In the genomic region with DNA sequence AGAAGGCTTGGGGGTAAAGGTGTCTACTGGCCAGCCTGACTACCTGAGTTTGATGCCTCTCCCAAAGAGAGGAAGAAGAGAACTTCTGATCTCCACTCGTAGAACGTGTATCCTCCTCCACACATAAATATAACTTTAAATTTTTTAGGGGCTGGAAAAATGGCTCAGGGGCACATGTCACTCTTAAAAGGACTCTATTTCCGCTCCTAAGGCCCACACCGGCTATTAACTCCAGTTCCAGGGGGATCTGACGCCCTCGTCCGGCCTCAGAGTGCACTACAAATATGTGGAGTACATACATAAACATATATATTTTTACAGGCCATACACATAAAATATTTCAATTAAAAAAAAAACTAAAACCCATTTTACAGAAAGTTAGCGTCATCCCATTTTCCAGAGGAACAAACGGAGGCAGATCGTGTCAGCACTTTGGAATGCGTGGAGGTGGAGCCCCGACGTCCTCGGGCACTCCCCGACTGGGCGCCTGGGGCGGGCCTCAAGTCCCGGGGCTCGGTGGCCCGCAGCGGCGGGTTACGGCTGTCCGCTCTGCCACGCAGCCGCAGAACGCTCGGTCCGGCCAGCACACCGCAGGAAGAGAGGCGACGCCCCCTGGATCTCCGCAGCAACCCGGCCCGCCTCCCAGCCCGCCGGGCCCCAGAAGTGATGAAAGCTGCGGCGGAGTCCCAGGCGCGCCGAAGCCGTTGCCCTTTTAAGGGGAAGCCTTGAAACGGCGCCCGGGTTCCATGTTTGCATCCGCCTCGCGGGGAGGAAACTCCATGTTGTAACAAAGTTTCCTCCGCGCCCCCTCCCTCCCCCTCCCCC, we compare ENCODE assay signal across 8 mouse cellular contexts. TPM values are rescaled to one million over a fixed set of nuclear protein-coding genes. Genes with fewer than 3 reads are reported as not detected.
DNase-seq lines count a peak whose midpoint lies in the region; ATAC-seq and TF ChIP-seq lines count a peak whose summit lies in the region.

A gene (plus strand): TSS at position 586 of the 825 bp plus-strand sequence.

- ATAC-seq in frontal cortex, adult (ENCODE audit: low TSS enrichment), result peak; percentile 61
- peak; percentile 82 for ATAC-seq in lung, postnatal 0 days

- TF ChIP-seq CTCF in MEL (IDR thresholded peaks at IDR 0.05 in 2 of 3, conservative IDR thresholded peaks at IDR 0.05 in 1 of 3; ENCODE audit: control insufficient read depth in 1 of 3, insufficient read depth in 1 of 3, low read depth in 2 of 3, low read length in 3 of 3, poor library complexity in 1 of 3, severe bottlenecking in 1 of 3), result peak; percentile 11 to 55 (median 46)
- 0 out of 2 replicates have a peak, but pooled peaks have one; percentile 22 for TF ChIP-seq CTCF in lung, postnatal 0 days (IDR thresholded peaks at IDR 0.05)

- peak within 1 kb of the TSS; percentile 79 for H3K4me2 ChIP-seq in lung, postnatal 0 days (replicated peaks; ENCODE audit: low read depth, low read length)

- peak in 1 of 2 experiments; percentile 52; a peak in 3 of 4 replicates for TF ChIP-seq POLR2A in MEL (IDR thresholded peaks at IDR 0.05; ENCODE audit: control insufficient read depth in 1 of 2, insufficient read depth in 1 of 2, low read depth in 1 of 2, low read length in 2 of 2, poor library complexity in 1 of 2)

- peak within 1 kb of the TSS; percentile 79 for H3K27ac ChIP-seq in MEL (ENCODE audit: control insufficient read depth, low read depth, low read length)
- H3K27ac ChIP-seq in hindbrain, embryonic 10.5 days, result peak within 1 kb of the TSS; percentile 99
- peak within 1 kb of the TSS; percentile 100 for H3K27ac ChIP-seq in lung, postnatal 0 days (ENCODE audit: low read length)

- TF ChIP-seq EP300 in MEL (IDR thresholded peaks at IDR 0.05; ENCODE audit: low read depth in 1 of 2, low read length in 2 of 2), result peak in 1 of 2 experiments; percentile 21; a peak in 1 of 4 replicates
- no peak; the same call in 1 of the 2 replicates for TF ChIP-seq EP300 in lung, postnatal 0 days (IDR thresholded peaks at IDR 0.05)

- H3K36me3 ChIP-seq in MEL (ENCODE audit: control insufficient read depth in 1 of 2, insufficient read depth in 2 of 2, low read length in 2 of 2), result peaks cover 0 to 10% of the 10 kb centered on the region in 2 experiments; a peak in 2 of 4 replicates
- H3K36me3 ChIP-seq in hindbrain, embryonic 10.5 days, result peaks cover 30% of the 10 kb centered on the region
- no peaks in the 10 kb centered on the region; the same call in 1 of the 2 replicates for H3K36me3 ChIP-seq in lung, postnatal 0 days (ENCODE audit: insufficient read depth, low read length)

- 2% methylated on average over 47 of the region's 51 CpGs for WGBS in hindbrain, embryonic 10.5 days
- 2% methylated on average over 44 of the region's 51 CpGs for WGBS in lung, postnatal 0 days

- H3K27me3 ChIP-seq in MEL (ENCODE audit: control insufficient read depth in 1 of 2, insufficient read depth in 2 of 2, low read length in 2 of 2), result no peaks in the 10 kb centered on the region
- H3K27me3 ChIP-seq in hindbrain, embryonic 10.5 days (ENCODE audit: insufficient read depth, poor library complexity, severe bottlenecking), result peaks cover 25% of the 10 kb centered on the region
- H3K27me3 ChIP-seq in lung, postnatal 0 days (replicated peaks; ENCODE audit: insufficient read depth, low read length), result no peaks in the 10 kb centered on the region

- H3K4me3 ChIP-seq in MEL (ENCODE audit: control insufficient read depth in 1 of 2, insufficient read depth in 1 of 2, low read depth in 2 of 2, low read length in 2 of 2), result peak within 1 kb of the TSS; percentile 78 to 85
- H3K4me3 ChIP-seq in hindbrain, embryonic 10.5 days, result peak within 1 kb of the TSS; percentile 97
- peak within 1 kb of the TSS; percentile 96 for H3K4me3 ChIP-seq in lung, postnatal 0 days (ENCODE audit: low read depth, low read length)

- peak; percentile 93 for DNase-seq in MEL (ENCODE audit: low read depth, low spot score)
- peak; percentile 94 for DNase-seq in cerebellum, adult 8-10 months
- peak; percentile 96 for DNase-seq in hindbrain, embryonic 10.5 days (ENCODE audit: low spot score)
- DNase-seq in layer of hippocampus, adult 9-11 months, result peak; percentile 96
- DNase-seq in lung, postnatal 0 days (ENCODE audit: low spot score), result peak; percentile 100
- peak; percentile 93 for DNase-seq in ovary, postnatal 14 days (ENCODE audit: low spot score)
- peak; percentile 96 for DNase-seq in thymus, postnatal 14 days

- H3K9me3 ChIP-seq in MEL (replicated peaks; ENCODE audit: insufficient read depth, low read length), result no peaks in the 10 kb centered on the region
- no peaks in the 10 kb centered on the region for H3K9me3 ChIP-seq in hindbrain, embryonic 10.5 days
- no peaks in the 10 kb centered on the region for H3K9me3 ChIP-seq in lung, postnatal 0 days (ENCODE audit: low read length)

- peaks cover 0 to 12% of the 10 kb centered on the region in 2 experiments; a peak in 3 of 4 replicates for H3K4me1 ChIP-seq in MEL (ENCODE audit: control insufficient read depth in 1 of 2, insufficient read depth in 2 of 2, low read length in 2 of 2)
- peaks cover 54% of the 10 kb centered on the region for H3K4me1 ChIP-seq in hindbrain, embryonic 10.5 days (replicated peaks)
- H3K4me1 ChIP-seq in lung, postnatal 0 days (ENCODE audit: insufficient read depth, low read depth, low read length), result peaks cover 9% of the 10 kb centered on the region; the same call in 1 of the 2 replicates

- H3K9ac ChIP-seq in MEL (ENCODE audit: control insufficient read depth, low read depth, low read length, poor library complexity, severe bottlenecking), result peak within 1 kb of the TSS; percentile 98
- peak within 1 kb of the TSS; percentile 99 for H3K9ac ChIP-seq in lung, postnatal 0 days (replicated peaks; ENCODE audit: low read depth)

- peaks cover 14% of the 10 kb centered on the region for H3K79me2 ChIP-seq in MEL (ENCODE audit: control insufficient read depth, insufficient read depth, low read length, poor library complexity)

- TF ChIP-seq RAD21 in MEL (IDR thresholded peaks at IDR 0.05; ENCODE audit: low read depth, low read length), result peak; percentile 20

TF ChIP-seq in MEL, 35 proteins besides CTCF, POLR2A, EP300 and RAD21 (continues in another document):
- TF ChIP-seq SIN3A (IDR thresholded peaks at IDR 0.05; ENCODE audit: low read length) (peak; percentile 98), KAT2A (conservative IDR thresholded peaks at IDR 0.05; ENCODE audit: low read depth, low read length) (no peak; the same call in 1 of the 2 replicates), TAL1 (IDR thresholded peaks at IDR 0.05; ENCODE audit: low read length) (no peak), TBP (IDR thresholded peaks at IDR 0.05; ENCODE audit: low read depth, low read length) (0 out of 2 replicates have a peak, but pooled peaks have one; percentile 15), MAFK (IDR thresholded peaks at IDR 0.05; ENCODE audit: borderline replicate concordance, low read depth, low read length) (no peak; the same call in 1 of the 2 replicates), MXI1 (IDR thresholded peaks at IDR 0.05; ENCODE audit: low read depth, low read length) (peak; percentile 69), USF2 (IDR thresholded peaks at IDR 0.05; ENCODE audit: borderline replicate concordance in 1 of 2, insufficient read depth in 1 of 2, low read depth in 1 of 2, low read length in 2 of 2) (no peak), UBTF (IDR thresholded peaks at IDR 0.05; ENCODE audit: borderline replicate concordance, insufficient read depth, low read depth, low read length) (0 out of 2 replicates have a peak, but pooled peaks have one; percentile 46), MYB (IDR thresholded peaks at IDR 0.05; ENCODE audit: low read depth, low read length) (no peak), POLR2AphosphoS2 (IDR thresholded peaks at IDR 0.05; ENCODE audit: low read length) (no peak), NRF1 (IDR thresholded peaks at IDR 0.05; ENCODE audit: insufficient read depth, low read depth, low read length, poor library complexity, severe bottlenecking) (peak; percentile 71), POLR2AphosphoS5 (IDR thresholded peaks at IDR 0.05; ENCODE audit: borderline replicate concordance, low read depth, low read length) (no peak), NELFE (IDR thresholded peaks at IDR 0.05; ENCODE audit: low read depth, low read length) (0 out of 2 replicates have a peak, but pooled peaks have one; percentile 45), MYC (IDR thresholded peaks at IDR 0.05; ENCODE audit: low read depth, low read length) (peak; percentile 58; the same call in 1 of the 2 replicates), GABPA (IDR thresholded peaks at IDR 0.05; ENCODE audit: low read depth, low read length) (no peak), USF1 (IDR thresholded peaks at IDR 0.05; ENCODE audit: low read depth, low read length) (no peak), ZMIZ1 (IDR thresholded peaks at IDR 0.05; ENCODE audit: low read depth, low read length) (0 out of 2 replicates have a peak, but pooled peaks have one; percentile 12), ZNF384 (IDR thresholded peaks at IDR 0.05; ENCODE audit: low read depth, low read length) (no peak; the same call in 1 of the 2 replicates), CHD2 (IDR thresholded peaks at IDR 0.05; ENCODE audit: low read length) (no peak), CHD1 (IDR thresholded peaks at IDR 0.05; ENCODE audit: low read depth, low read length) (no peak; the same call in 1 of the 2 replicates), ZKSCAN1 (IDR thresholded peaks at IDR 0.05; ENCODE audit: low read depth, low read length) (no peak), ETS1 (IDR thresholded peaks at IDR 0.05; ENCODE audit: low read depth, low read length) (peak; percentile 4; the same call in 1 of the 2 replicates), ZC3H11A (IDR thresholded peaks at IDR 0.05; ENCODE audit: low read depth, low read length) (peak; percentile 35), JUND (IDR thresholded peaks at IDR 0.05; ENCODE audit: low read depth, low read length) (no peak), HCFC1 (IDR thresholded peaks at IDR 0.05; ENCODE audit: low read depth, low read length) (peak; percentile 79), TCF12 (IDR thresholded peaks at IDR 0.05; ENCODE audit: low read depth, low read length) (no peak), MEF2A (IDR thresholded peaks at IDR 0.05; ENCODE audit: extremely low read depth, insufficient replicate concordance, low read depth, low read length, poor library complexity, severe bottlenecking) (no peak), GATA1 (IDR thresholded peaks at IDR 0.05; ENCODE audit: low read depth, low read length) (no peak), MAX (IDR thresholded peaks at IDR 0.05; ENCODE audit: low read length) (peak; percentile 22; the same call in 1 of the 2 replicates)

RNA-seq across cellular contexts. Expression of the gene that starts here (rescaled TPM):
- 18.0 TPM in 2 replicates for total RNA-seq in MEL (2012; rRNA removed)
- polyA plus RNA-seq in MEL (2012; ENCODE audit: insufficient read depth in 1 of 2, insufficient read length in 2 of 2, low read depth in 1 of 2, low replicate concordance in 2 of 2, missing spikeins in 1 of 2), result 10 to 100 TPM in 1 of 2 experiments, not detected in 1; 69.8 TPM
- 34.3 and 35.7 TPM in 2 replicates for polyA plus RNA-seq in hindbrain, embryonic 10.5 days (2016; fragmentation: Nextera tagmentation; extraction: Ambion mirVana)
- polyA plus RNA-seq in lung, postnatal 0 days (2015; fragmentation: Nextera tagmentation; extraction: Ambion mirVana), result 72.5 and 75.0 TPM in 2 replicates

Comparison
In these comparisons a context has a peak if more than half of its experiments do, and no peak if none do; other contexts are left out.
1. Peak in every context shown above with its lines: DNase-seq, ATAC-seq, H3K4me3 ChIP-seq and H3K27ac ChIP-seq.